Mouse (Mus musculus) heart, adult 2 months (tissue): ENCODE results near the gene Fshr.

Experiments used
- CTCF ChIP-seq: fragments of 200-600 bp; IDR thresholded peaks from 2 replicates; pipeline ENCODE4 v1.8.1; 2022; ENCODE audit warnings: antibody characterized with exemption, mild to moderate bottlenecking, moderate library complexity
- EP300 ChIP-seq: fragments of 200-500 bp; IDR thresholded peaks from 2 replicates; pipeline ENCODE4 v1.6.1; 2011; ENCODE audit warnings: low read depth, low read length, control low read depth; ENCODE audit not compliant: insufficient read depth
- POLR2A ChIP-seq: fragments of 200-500 bp; IDR thresholded peaks from 2 replicates; pipeline ENCODE4 v1.6.1; 2011; ENCODE audit warnings: mild to moderate bottlenecking, low read depth, low read length, control low read depth; ENCODE audit not compliant: insufficient read depth

DNA sequence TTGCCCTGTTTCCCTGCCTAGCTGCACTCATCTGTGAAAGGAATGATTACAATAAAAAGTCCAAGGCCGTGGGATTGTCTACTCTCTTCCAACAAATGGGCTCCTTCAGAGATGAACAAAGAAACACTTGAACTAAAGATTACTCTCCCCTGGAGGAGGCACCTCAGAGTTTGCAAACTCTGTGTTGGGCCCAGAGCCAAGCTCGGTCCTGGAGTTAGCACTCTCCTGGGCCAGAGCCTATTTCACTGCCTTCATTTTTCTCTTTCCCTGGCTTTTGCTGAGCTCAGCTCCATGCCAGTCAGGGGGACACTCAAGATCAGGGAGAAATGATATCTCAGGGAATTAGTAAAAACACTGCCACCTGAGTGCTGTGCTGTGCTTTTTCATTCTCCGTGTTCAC, 234.4 kb downstream of the Fshr start:
- TF ChIP-seq CTCF (no peak), POLR2A (no peak), EP300 (no peak)
